Mouse (Mus musculus): ENCODE data around the gene Hist1h2bm. TPM values are rescaled to one million over a fixed set of nuclear protein-coding genes. Genes with fewer than 3 reads are reported as not detected.
"Not testable (repeated sequence)": the region's sequence is repeated elsewhere in the genome, so short reads cannot be mapped to it uniquely, and the experiment has no call there.

Gene Hist1h2bm
- polyA plus RNA-seq, 1 experiment from 2014 or later: 2.1 TPM

DNA sequence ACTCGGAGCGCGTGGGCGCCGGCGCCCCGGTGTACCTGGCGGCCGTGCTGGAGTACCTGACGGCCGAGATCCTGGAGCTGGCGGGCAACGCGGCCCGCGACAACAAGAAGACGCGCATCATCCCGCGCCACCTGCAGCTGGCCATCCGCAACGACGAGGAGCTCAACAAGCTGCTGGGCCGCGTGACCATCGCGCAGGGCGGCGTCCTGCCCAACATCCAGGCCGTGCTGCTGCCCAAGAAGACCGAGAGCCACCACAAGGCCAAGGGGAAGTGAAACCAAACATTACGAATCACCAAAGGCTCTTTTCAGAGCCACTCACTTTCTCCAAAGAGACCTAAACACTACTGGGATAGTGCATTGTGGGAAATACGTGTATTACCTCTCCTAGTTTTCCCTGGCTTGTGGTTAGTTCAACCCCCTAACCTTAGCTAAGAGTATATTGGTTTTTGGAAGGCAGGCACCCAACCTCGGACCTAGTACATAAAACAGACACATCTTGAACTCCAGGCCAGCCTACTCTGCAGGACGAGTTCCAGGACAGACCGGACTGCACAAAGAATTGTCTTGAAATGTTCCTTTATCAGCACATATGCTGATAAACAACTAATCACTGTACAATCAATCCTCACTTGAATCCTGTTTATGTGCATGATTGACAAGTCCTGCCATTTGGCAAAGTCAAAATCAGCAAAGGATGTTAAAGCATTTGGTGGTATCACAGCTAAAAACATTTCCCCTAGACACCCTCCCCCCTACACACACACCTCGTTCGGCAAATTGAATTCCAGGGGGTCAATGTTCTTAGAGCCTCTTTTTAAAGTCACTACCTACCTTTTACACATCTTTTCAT is 5.1 kb upstream of the Hist1h2bm start:
- peak; percentile 2 for ATAC-seq (replicated peaks)
- H3K9me3 ChIP-seq, H3K27me3 ChIP-seq, H3K36me3 ChIP-seq: not testable (repeated sequence)
- Histone ChIP-seq H3K27ac (replicated peaks) (peak overlapping the region; percentile 98), H3K4me1 (peaks cover 41% of the 10 kb centered on the region), H3K9ac (replicated peaks) (peak overlapping the region; percentile 69), H3K4me3 (peak overlapping the region; percentile 48), H3K4me2 (replicated peaks) (peak overlapping the region; percentile 91)
- under 1% methylated on average over 14 of the region's 38 CpGs for WGBS

DNA sequence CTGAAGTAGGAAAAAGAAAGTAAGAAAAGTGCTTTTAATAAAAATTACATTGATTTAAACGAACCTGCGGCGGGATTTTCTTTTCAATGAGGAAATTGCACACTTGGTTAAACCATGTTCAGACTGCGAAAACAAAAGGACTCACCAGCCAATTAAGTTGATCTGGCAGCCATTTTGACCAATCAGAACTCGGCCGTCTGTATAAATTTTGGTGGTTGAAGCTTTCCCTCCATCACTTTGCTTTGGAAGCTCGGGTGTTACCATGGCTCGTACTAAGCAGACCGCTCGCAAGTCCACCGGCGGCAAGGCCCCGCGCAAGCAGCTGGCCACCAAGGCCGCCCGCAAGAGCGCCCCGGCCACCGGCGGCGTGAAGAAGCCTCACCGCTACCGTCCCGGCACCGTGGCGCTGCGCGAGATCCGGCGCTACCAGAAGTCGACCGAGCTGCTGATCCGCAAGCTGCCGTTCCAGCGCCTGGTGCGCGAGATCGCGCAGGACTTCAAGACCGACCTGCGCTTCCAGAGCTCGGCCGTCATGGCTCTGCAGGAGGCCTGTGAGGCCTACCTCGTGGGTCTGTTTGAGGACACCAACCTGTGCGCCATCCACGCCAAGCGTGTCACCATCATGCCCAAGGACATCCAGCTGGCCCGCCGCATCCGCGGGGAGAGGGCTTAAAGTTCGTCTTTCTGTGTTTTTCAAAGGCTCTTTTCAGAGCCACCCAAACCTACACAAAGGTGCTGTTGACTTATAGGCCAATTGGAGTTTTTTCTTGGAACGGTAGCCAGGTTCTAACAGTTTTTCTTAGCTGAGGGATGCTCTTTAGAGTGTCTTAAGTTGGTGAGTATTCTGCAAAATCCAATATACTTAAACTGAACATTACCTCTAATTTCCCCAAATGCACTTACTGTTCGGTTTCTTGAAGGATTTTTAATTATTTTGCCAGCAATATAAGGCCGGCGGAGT is 4.2 kb upstream of the Hist1h2bm start, which contains the start of gene Hist1h3h:
Hist1h3h (plus strand) TSS at position 263 of the 961 bp plus-strand sequence.
- H3K4me2 ChIP-seq (replicated peaks): peak within 1 kb of the TSS; percentile 91
- H3K27me3 ChIP-seq, H3K9me3 ChIP-seq, H3K36me3 ChIP-seq: not testable (repeated sequence)
- peaks cover 47% of the 10 kb centered on the region for H3K4me1 ChIP-seq
- peak within 1 kb of the TSS; percentile 69 for H3K9ac ChIP-seq (replicated peaks)
- ATAC-seq (replicated peaks): peak; percentile 47
- WGBS: under 1% methylated on average over 30 of the region's 56 CpGs
- peak within 1 kb of the TSS; percentile 48 for H3K4me3 ChIP-seq
- H3K27ac ChIP-seq (replicated peaks): peak within 1 kb of the TSS; percentile 98

DNA sequence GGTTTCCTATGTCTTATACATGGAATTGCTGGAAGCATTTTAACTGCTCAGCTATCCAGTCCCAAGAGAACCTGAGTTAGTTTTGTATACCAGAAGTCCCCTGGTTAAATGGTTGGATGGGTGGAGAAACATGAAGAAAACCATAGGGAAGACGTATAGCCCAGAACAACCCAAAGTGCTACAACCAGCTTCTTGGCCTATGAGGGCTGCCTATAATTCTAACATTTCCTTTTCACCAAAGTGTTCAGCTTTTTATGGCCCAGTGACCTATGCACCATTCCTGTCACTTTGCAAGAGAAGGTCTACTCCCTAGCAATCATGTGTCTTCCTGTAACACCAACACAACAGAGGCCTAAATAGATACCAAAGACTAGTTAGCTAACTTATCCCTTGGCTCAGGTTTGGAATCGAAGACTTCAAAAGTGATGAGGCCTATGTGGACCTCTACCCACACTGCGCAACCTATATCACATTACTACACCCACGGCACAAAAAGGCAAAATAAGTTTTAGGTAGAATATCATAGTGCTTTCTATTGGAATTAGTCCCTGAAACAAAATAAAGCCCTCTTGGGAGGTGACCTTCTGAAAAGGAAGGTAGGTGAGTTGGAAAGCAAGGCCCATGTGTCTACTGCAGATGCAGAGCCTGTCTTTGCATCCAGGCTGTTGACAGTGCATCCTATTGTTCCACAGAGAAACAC is 3.3 kb upstream of the Hist1h2bm start:
- Histone ChIP-seq H3K36me3 (no peaks in the 10 kb centered on the region), H3K4me1 (peaks cover 52% of the 10 kb centered on the region), H3K27me3 (no peaks in the 10 kb centered on the region), H3K4me2 (replicated peaks) (peak overlapping the region; percentile 53), H3K4me3 (peak overlapping the region; percentile 40), H3K9ac (replicated peaks) (peak overlapping the region; percentile 59), H3K9me3 (no peaks in the 10 kb centered on the region), H3K27ac (replicated peaks) (peak overlapping the region; percentile 71)
- no peak for ATAC-seq (replicated peaks)
- WGBS: 51% methylated on average over 4 of the region's 4 CpGs

DNA sequence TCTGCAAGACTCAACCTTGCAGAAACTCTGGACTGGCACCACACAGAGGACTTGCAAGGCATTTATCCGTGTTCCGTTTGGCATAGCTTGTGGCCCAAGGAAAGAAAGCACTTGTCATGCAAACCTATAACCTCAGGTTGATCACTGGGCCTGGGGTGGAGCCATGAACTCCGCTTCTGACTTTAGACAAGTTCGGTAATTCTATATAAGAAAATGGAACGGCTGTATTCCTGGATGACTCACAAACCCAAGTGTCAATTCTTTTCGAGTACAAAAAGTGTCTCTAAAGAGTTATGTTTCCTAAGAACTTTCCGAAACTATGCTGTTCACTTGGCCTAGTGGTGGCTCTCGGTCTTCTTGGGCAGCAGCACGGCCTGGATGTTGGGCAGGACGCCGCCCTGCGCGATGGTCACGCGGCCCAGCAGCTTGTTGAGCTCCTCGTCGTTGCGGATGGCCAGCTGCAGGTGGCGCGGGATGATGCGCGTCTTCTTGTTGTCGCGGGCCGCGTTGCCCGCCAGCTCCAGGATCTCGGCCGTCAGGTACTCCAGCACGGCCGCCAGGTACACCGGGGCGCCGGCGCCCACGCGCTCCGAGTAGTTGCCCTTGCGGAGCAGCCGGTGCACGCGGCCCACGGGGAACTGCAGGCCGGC is 612 bp upstream of the Hist1h2bm start:
- peak overlapping the region; percentile 46 for H3K9ac ChIP-seq (replicated peaks)
- not testable (repeated sequence) for ATAC-seq (replicated peaks); H3K36me3 ChIP-seq; H3K9me3 ChIP-seq; H3K27me3 ChIP-seq
- H3K4me3 ChIP-seq: peak overlapping the region; percentile 45
- H3K27ac ChIP-seq (replicated peaks): peak overlapping the region; percentile 94
- H3K4me1 ChIP-seq: peaks cover 43% of the 10 kb centered on the region
- 1% methylated on average over 29 of the region's 44 CpGs for WGBS
- H3K4me2 ChIP-seq (replicated peaks): peak overlapping the region; percentile 64

DNA sequence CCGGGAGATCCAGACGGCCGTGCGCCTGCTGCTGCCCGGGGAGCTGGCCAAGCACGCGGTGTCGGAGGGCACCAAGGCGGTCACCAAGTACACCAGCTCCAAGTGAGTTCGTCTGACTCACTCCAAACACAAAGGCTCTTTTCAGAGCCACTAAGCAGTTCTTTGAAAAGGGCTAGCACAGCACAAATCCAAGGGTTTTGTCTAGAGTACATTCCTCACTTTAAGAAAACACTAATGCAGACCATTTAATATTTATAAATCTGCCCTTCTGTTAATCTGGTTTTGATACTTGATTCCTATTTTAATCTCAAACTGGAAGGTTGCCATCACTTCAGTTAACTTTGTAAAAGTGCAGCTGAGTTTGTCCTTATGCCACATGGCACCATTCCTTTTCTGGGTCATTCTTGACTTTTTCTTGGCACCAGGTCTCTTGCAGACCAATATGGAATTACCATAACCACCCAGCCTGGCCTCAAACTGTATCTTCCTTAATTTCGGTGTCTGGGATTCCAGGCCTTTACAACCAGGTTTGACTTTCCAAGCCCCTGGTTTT is 605 bp downstream of the Hist1h2bm start:
- Histone ChIP-seq H3K36me3 (no peaks in the 10 kb centered on the region), H3K9me3 (no peaks in the 10 kb centered on the region), H3K4me2 (replicated peaks) (peak overlapping the region; percentile 64), H3K9ac (replicated peaks) (peak overlapping the region; percentile 67), H3K27ac (replicated peaks) (peak overlapping the region; percentile 94), H3K4me1 (peaks cover 37% of the 10 kb centered on the region), H3K27me3 (no peaks in the 10 kb centered on the region), H3K4me3 (peak overlapping the region; percentile 45)
- WGBS: 2% methylated on average over 11 of the region's 11 CpGs
- ATAC-seq (replicated peaks): peak; percentile 17; the same call in 1 of the 2 replicates

DNA sequence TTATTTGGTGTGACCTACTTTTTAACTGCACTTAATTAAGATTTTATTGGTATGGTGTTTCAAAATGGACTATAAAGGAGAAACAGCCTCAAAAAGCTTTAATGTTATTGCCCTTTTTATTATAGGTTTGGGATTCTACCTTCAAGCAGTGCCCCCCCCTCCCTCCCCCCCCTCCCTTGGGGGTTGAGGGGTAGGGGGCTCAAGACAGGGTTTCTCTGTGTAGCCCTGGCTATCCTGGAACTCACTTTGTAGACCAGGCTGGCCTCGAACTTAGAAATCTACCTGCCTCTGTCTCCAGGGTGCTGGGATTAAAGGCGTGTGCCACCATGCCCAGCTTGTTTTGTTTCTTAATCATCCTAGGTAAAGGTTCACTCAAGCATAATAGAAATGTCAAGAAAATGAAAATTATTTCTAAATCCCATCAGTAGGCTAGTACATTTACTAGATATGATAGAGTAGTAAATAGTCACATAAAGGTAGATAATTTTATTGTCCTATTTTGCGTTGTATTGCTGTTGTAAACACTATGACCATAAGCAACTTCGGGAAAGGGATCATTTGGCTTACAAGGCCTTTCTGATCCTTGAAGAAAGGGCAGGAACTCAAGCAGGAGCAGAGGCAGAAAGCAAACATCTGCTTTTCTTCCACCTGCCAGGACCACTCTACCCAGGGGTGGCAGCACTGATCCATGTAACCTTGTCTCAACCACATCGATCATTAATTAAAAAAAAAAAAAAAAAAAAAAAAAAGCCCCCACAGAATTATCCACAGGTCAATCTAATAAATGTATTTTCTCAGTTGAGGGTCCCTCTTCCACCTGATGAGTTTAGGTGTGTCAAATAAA is 1.4 kb downstream of the Hist1h2bm start:
- 18% methylated on average over 5 of the region's 5 CpGs for WGBS
- H3K36me3 ChIP-seq: no peaks in the 10 kb centered on the region
- no peaks in the 10 kb centered on the region for H3K27me3 ChIP-seq
- peak overlapping the region; percentile 64; the same call in 1 of the 2 replicates for H3K4me2 ChIP-seq (replicated peaks)
- H3K9me3 ChIP-seq: no peaks in the 10 kb centered on the region
- H3K4me1 ChIP-seq: peaks cover 35% of the 10 kb centered on the region
- no peak overlapping the region for H3K4me3 ChIP-seq
- no peak overlapping the region for H3K9ac ChIP-seq (replicated peaks)
- no peak for ATAC-seq (replicated peaks)
- peak overlapping the region; percentile 94 for H3K27ac ChIP-seq (replicated peaks)

DNA sequence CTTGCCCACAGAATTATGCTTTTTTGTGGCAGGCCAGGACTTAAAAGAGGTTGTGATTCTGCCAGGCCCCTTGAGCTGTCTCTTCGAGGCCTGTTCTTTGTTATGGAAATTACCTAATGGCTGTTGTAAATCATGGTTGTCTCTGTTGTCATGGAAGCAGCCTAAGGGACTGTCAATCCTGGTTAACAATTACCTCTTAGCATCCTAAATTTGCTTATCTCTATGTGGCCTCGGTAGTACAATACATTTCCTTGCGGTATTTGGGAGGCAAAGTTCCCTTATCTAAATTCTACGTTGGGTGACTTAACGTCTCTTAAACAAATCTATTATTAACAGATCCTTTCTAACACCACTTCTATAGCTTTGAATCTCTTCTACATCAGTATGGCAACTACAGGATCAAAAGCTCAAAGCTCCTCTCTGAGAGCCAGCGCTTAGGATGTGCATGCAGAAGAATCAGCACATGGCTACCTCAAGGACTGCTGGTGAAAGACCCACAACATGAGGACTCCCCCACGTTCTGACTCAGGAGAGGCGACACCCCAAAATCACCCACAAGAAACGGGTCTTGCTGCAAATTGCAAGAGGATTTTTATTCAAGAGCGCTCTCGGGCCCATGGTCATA is 6.2 kb downstream of the Hist1h2bm start:
- Histone ChIP-seq H3K27me3 (no peaks in the 10 kb centered on the region), H3K4me3 (no peak overlapping the region), H3K36me3 (no peaks in the 10 kb centered on the region), H3K9me3 (no peaks in the 10 kb centered on the region), H3K4me2 (replicated peaks) (no peak overlapping the region), H3K4me1 (peaks cover 3% of the 10 kb centered on the region), H3K9ac (replicated peaks) (no peak overlapping the region), H3K27ac (replicated peaks) (peak overlapping the region; percentile 63)
- ATAC-seq (replicated peaks): peak; percentile 53; the same call in 1 of the 2 replicates
- 32% methylated on average over 11 of the region's 11 CpGs for WGBS

DNA sequence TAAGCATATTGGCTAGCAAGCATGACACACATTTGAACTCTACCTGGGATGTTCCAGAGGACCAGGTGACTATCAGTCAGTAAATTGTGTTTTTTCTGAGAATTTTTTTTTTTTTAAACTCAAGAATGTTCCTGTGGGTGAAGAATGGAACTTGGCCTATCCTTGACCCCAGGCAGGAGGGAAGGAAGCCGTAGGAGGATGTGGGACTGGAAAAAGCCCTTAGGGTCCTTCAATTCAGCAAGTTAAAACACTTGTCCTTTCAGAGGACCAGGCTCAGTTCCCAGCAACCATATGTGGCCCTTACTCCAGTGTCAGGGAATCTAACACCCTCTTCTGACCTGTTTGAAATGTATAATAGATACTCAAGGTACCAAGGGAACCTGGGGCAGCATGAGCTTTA is 7.7 kb downstream of the Hist1h2bm start:
- WGBS: 82% methylated on average over 1 of the region's 1 CpGs
- H3K9ac ChIP-seq (replicated peaks): no peak overlapping the region

DNA sequence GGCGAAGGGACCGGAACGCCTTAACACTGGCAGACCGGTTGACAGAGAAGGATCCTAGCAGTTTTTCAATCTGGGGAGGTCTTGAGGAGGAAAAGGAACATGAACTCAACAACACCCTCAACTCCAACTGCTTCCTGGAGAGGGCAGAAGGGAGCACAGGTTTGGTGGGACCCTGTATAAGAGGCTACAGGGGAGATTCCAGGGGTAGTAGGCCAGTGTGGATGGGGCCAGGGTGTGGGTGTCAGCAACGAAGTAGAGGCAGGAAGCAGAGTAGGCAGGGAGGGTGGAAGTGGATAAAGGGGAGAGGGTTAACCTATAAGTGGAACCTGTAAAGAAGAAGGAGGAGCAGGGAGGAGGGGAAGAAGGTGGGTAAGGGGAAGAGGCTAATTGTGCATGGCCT is 11.6 kb downstream of the Hist1h2bm start:
- H3K4me2 ChIP-seq (replicated peaks): no peak overlapping the region
- H3K36me3 ChIP-seq: no peaks in the 10 kb centered on the region
- no peaks in the 10 kb centered on the region for H3K27me3 ChIP-seq
- H3K9ac ChIP-seq (replicated peaks): no peak overlapping the region
- peak; percentile 18; the same call in 1 of the 2 replicates for ATAC-seq (replicated peaks)
- peak overlapping the region; percentile 99 for H3K27ac ChIP-seq (replicated peaks)
- peaks cover 26% of the 10 kb centered on the region for H3K4me1 ChIP-seq
- no peak overlapping the region for H3K4me3 ChIP-seq
- H3K9me3 ChIP-seq: no peaks in the 10 kb centered on the region
- 61% methylated on average over 5 of the region's 5 CpGs for WGBS

More for the DNA sequence above, 7.7 kb downstream of the Hist1h2bm start:
- Histone ChIP-seq H3K27ac (replicated peaks) (no peak overlapping the region), H3K4me2 (replicated peaks) (no peak overlapping the region), H3K36me3 (no peaks in the 10 kb centered on the region), H3K27me3 (no peaks in the 10 kb centered on the region), H3K9me3 (no peaks in the 10 kb centered on the region), H3K4me3 (no peak overlapping the region), H3K4me1 (peaks cover 13% of the 10 kb centered on the region)
- ATAC-seq (replicated peaks): no peak

All from forebrain, embryonic 15.5 days (tissue).